Mouse (Mus musculus): Measurements from ENCODE around the gene Gas2l1.

DNA sequence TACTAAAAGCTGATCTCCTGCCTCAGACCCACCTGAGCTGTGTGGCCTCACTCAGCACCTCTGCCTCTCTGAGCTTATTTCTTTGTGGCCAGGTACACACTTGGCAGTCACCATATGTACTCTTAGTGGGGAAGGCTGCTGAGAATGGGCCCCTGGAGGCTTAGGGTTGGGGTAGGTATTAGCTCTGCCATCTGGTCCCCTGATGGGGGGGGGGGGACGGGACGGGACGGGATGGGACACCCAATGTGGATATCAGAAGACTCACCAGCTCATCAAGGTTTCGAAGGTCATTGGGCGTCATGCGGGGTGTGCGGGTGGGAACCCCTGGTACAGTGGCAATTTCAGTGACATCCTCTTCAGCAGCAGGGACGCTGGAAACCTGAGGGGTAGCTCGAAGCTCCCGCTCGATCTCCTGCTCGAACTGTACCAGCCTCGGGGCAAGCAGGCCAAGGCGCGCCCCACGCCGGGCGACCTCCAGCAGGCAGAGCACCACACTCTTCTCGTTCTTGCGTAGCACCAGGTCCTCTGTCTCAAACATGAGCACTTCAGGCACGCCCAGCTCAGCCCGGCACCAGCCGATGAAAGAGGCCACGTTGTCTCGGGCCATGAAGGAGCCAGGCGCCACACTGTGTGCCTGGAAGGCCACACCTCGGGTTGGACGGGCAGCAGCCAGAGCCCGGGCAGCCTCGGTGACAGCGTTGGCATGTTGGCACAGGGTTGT, 1.4 kb downstream of the Gas2l1 start:
- TF ChIP-seq CTCF (IDR thresholded peaks at IDR 0.05; ENCODE audit: low read depth) (no peak), EP300 (IDR thresholded peaks at IDR 0.05; ENCODE audit: low read depth) (no peak)
